Mouse (Mus musculus): ENCODE results near the gene Gm2115. TPM values are rescaled to one million over a fixed set of nuclear protein-coding genes. Genes with fewer than 3 reads are reported as not detected.

Gm2115 gene
- polyA plus RNA-seq, 1 experiment = 0.51 TPM

GRCm38 (mm10) chr7:84546667-84547066 is 17.9 kb downstream of the Gm2115 start:
- no peaks in the 10 kb centered on the region for H3K9me3 ChIP-seq (replicated peaks; ENCODE audit: control insufficient read depth, insufficient read depth, low read length, poor library complexity, severe bottlenecking)
- TF ChIP-seq EP300 (IDR thresholded peaks at IDR 0.05; ENCODE audit: insufficient read depth, low read depth, low read length) (no peak), POLR2A (IDR thresholded peaks at IDR 0.05; ENCODE audit: insufficient read depth, low read length) (no peak), CTCF (IDR thresholded peaks at IDR 0.05; ENCODE audit: low read depth, low read length) (no peak)
- no peaks in the 10 kb centered on the region for H3K4me1 ChIP-seq (ENCODE audit: control insufficient read depth, insufficient read depth, low read length)
- no peak overlapping the region for H3K27ac ChIP-seq (ENCODE audit: insufficient read depth, low read length)
- H3K36me3 ChIP-seq (ENCODE audit: control insufficient read depth, insufficient read depth, low read length, poor library complexity, severe bottlenecking) = no peaks in the 10 kb centered on the region
- H3K4me3 ChIP-seq (ENCODE audit: low read depth, low read length) = no peak overlapping the region
- no peaks in the 10 kb centered on the region for H3K27me3 ChIP-seq (ENCODE audit: control insufficient read depth, insufficient read depth, low read length, poor library complexity, severe bottlenecking)
- no peak overlapping the region for H3K9ac ChIP-seq (ENCODE audit: low read depth, poor library complexity, severe bottlenecking)

- no peak for TF ChIP-seq EP300 (IDR thresholded peaks at IDR 0.05; ENCODE audit: insufficient read depth, low read depth, low read length)
- TF ChIP-seq POLR2A (IDR thresholded peaks at IDR 0.05; ENCODE audit: insufficient read depth, low read length) = no peak
- TF ChIP-seq CTCF (IDR thresholded peaks at IDR 0.05; ENCODE audit: low read depth, low read length) = no peak
- Histone ChIP-seq H3K4me1 (ENCODE audit: control insufficient read depth, insufficient read depth, low read length) (no peaks in the 10 kb centered on the region), H3K9ac (ENCODE audit: low read depth, poor library complexity, severe bottlenecking) (no peak overlapping the region), H3K27me3 (ENCODE audit: control insufficient read depth, insufficient read depth, low read length, poor library complexity, severe bottlenecking) (no peaks in the 10 kb centered on the region), H3K36me3 (ENCODE audit: control insufficient read depth, insufficient read depth, low read length, poor library complexity, severe bottlenecking) (no peaks in the 10 kb centered on the region), H3K9me3 (replicated peaks; ENCODE audit: control insufficient read depth, insufficient read depth, low read length, poor library complexity, severe bottlenecking) (no peaks in the 10 kb centered on the region), H3K4me3 (ENCODE audit: low read depth, low read length) (no peak overlapping the region), H3K27ac (ENCODE audit: insufficient read depth, low read length) (no peak overlapping the region)
These were observed 22.7 kb downstream of the Gm2115 start for GRCm38 (mm10) chr7:84551472-84551871.

- H3K9me3 ChIP-seq (replicated peaks; ENCODE audit: control insufficient read depth, insufficient read depth, low read length, poor library complexity, severe bottlenecking) = no peaks in the 10 kb centered on the region
- H3K27me3 ChIP-seq (ENCODE audit: control insufficient read depth, insufficient read depth, low read length, poor library complexity, severe bottlenecking) = no peaks in the 10 kb centered on the region
- H3K27ac ChIP-seq (ENCODE audit: insufficient read depth, low read length) = no peak overlapping the region
- H3K4me1 ChIP-seq (ENCODE audit: control insufficient read depth, insufficient read depth, low read length) = no peaks in the 10 kb centered on the region
- TF ChIP-seq EP300 (IDR thresholded peaks at IDR 0.05; ENCODE audit: insufficient read depth, low read depth, low read length) (no peak), POLR2A (IDR thresholded peaks at IDR 0.05; ENCODE audit: insufficient read depth, low read length) (no peak), CTCF (IDR thresholded peaks at IDR 0.05; ENCODE audit: low read depth, low read length) (no peak)
- H3K9ac ChIP-seq (ENCODE audit: low read depth, poor library complexity, severe bottlenecking) = no peak overlapping the region
- H3K36me3 ChIP-seq (ENCODE audit: control insufficient read depth, insufficient read depth, low read length, poor library complexity, severe bottlenecking) = no peaks in the 10 kb centered on the region
- H3K4me3 ChIP-seq (ENCODE audit: low read depth, low read length) = no peak overlapping the region
These were observed 26.5 kb downstream of the Gm2115 start for GRCm38 (mm10) chr7:84555294-84555693.

GRCm38 (mm10) chr7:84557332-84557731 is 28.6 kb downstream of the Gm2115 start:
- no peaks in the 10 kb centered on the region for H3K9me3 ChIP-seq (replicated peaks; ENCODE audit: control insufficient read depth, insufficient read depth, low read length, poor library complexity, severe bottlenecking)
- H3K4me3 ChIP-seq (ENCODE audit: low read depth, low read length) = no peak overlapping the region
- no peak overlapping the region for H3K27ac ChIP-seq (ENCODE audit: insufficient read depth, low read length)
- H3K27me3 ChIP-seq (ENCODE audit: control insufficient read depth, insufficient read depth, low read length, poor library complexity, severe bottlenecking) = no peaks in the 10 kb centered on the region
- no peaks in the 10 kb centered on the region for H3K4me1 ChIP-seq (ENCODE audit: control insufficient read depth, insufficient read depth, low read length)
- TF ChIP-seq POLR2A (IDR thresholded peaks at IDR 0.05; ENCODE audit: insufficient read depth, low read length) = no peak
- no peak for TF ChIP-seq CTCF (IDR thresholded peaks at IDR 0.05; ENCODE audit: low read depth, low read length)
- TF ChIP-seq EP300 (IDR thresholded peaks at IDR 0.05; ENCODE audit: insufficient read depth, low read depth, low read length) = no peak
- no peaks in the 10 kb centered on the region for H3K36me3 ChIP-seq (ENCODE audit: control insufficient read depth, insufficient read depth, low read length, poor library complexity, severe bottlenecking)
- H3K9ac ChIP-seq (ENCODE audit: low read depth, poor library complexity, severe bottlenecking) = no peak overlapping the region

GRCm38 (mm10) chr7:84560500-84560899 is 31.7 kb downstream of the Gm2115 start:
- Histone ChIP-seq H3K27ac (ENCODE audit: insufficient read depth, low read length) (no peak overlapping the region), H3K4me1 (ENCODE audit: control insufficient read depth, insufficient read depth, low read length) (no peaks in the 10 kb centered on the region), H3K36me3 (ENCODE audit: control insufficient read depth, insufficient read depth, low read length, poor library complexity, severe bottlenecking) (no peaks in the 10 kb centered on the region), H3K9ac (ENCODE audit: low read depth, poor library complexity, severe bottlenecking) (no peak overlapping the region), H3K9me3 (replicated peaks; ENCODE audit: control insufficient read depth, insufficient read depth, low read length, poor library complexity, severe bottlenecking) (no peaks in the 10 kb centered on the region), H3K4me3 (ENCODE audit: low read depth, low read length) (no peak overlapping the region), H3K27me3 (ENCODE audit: control insufficient read depth, insufficient read depth, low read length, poor library complexity, severe bottlenecking) (no peaks in the 10 kb centered on the region)
- no peak for TF ChIP-seq EP300 (IDR thresholded peaks at IDR 0.05; ENCODE audit: insufficient read depth, low read depth, low read length)
- TF ChIP-seq CTCF (IDR thresholded peaks at IDR 0.05; ENCODE audit: low read depth, low read length) = no peak
- TF ChIP-seq POLR2A (IDR thresholded peaks at IDR 0.05; ENCODE audit: insufficient read depth, low read length) = no peak

- Histone ChIP-seq H3K27ac (ENCODE audit: insufficient read depth, low read length) (no peak overlapping the region), H3K9me3 (replicated peaks; ENCODE audit: control insufficient read depth, insufficient read depth, low read length, poor library complexity, severe bottlenecking) (no peaks in the 10 kb centered on the region), H3K4me1 (ENCODE audit: control insufficient read depth, insufficient read depth, low read length) (no peaks in the 10 kb centered on the region), H3K27me3 (ENCODE audit: control insufficient read depth, insufficient read depth, low read length, poor library complexity, severe bottlenecking) (no peaks in the 10 kb centered on the region), H3K36me3 (ENCODE audit: control insufficient read depth, insufficient read depth, low read length, poor library complexity, severe bottlenecking) (no peaks in the 10 kb centered on the region), H3K9ac (ENCODE audit: low read depth, poor library complexity, severe bottlenecking) (no peak overlapping the region), H3K4me3 (ENCODE audit: low read depth, low read length) (no peak overlapping the region)
- no peak for TF ChIP-seq CTCF (IDR thresholded peaks at IDR 0.05; ENCODE audit: low read depth, low read length)
- TF ChIP-seq POLR2A (IDR thresholded peaks at IDR 0.05; ENCODE audit: insufficient read depth, low read length) = no peak
- no peak for TF ChIP-seq EP300 (IDR thresholded peaks at IDR 0.05; ENCODE audit: insufficient read depth, low read depth, low read length)
These were observed 35.5 kb downstream of the Gm2115 start for GRCm38 (mm10) chr7:84564236-84564635.

All from ES-Bruce4 (cell line).